Mouse (Mus musculus): ENCODE measurements at regions not wholly inside any gene's neighbourhood (a gene's known extent, or its start where the extent isn't known, plus 50 kb on each side); places are given as distances from the start of the nearest gene placed in this dataset.

DNA sequence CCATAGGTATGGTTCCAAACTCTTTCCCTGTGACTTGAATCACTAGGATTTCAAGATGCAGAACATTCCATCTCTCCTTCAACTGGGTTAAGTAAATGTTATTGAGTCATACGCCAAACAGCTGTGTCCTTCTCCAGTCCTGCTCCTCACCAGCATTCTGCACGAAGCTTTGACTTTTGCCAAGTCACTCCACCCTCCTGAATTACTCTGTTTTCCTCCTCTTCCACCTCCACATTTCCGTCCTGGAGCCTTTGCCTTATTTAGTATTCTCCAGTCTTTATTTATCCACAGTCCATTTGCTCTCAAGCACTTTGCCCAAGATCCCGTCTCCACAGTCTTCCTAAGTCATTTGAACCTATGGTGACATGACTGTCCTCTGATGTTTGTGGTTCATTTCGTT, 193.1 kb upstream of the Arhgap20 start:
- TF ChIP-seq ZNF384 (IDR thresholded peaks at IDR 0.05; ENCODE audit: low read depth, low read length) (no peak), ZC3H11A (IDR thresholded peaks at IDR 0.05; ENCODE audit: borderline replicate concordance, low read depth, low read length) (no peak), HCFC1 (IDR thresholded peaks at IDR 0.05; ENCODE audit: borderline replicate concordance, insufficient read depth, low read length) (no peak)
